Mouse (Mus musculus) kidney, embryonic 15.5 days (tissue): ENCODE results near the gene Scyl2. TPM values are rescaled to one million over a fixed set of nuclear protein-coding genes. Genes with fewer than 3 reads are reported as not detected.

Experiments
- ATAC-seq: fragments of 200-750 bp; cut with Nextera tagmentation; replicated peaks from 2 replicates; pipeline ENCODE4 v1.8.0; 2017; ENCODE audit warnings: moderate TSS enrichment; ENCODE audit not compliant: low FRiP score
- H3K27ac ChIP-seq: fragments of 300-500 bp; sonication (generic); 2 replicates; pipeline ENCODE4 v1.5.1; 2015; ENCODE audit warnings: mild to moderate bottlenecking, inconsistent platforms
- H3K27me3 ChIP-seq: fragments of 300-500 bp; sonication (generic); 2 replicates; pipeline ENCODE4 v1.6.1; 2015; ENCODE audit warnings: inconsistent platforms
- H3K36me3 ChIP-seq: fragments of 300-500 bp; sonication (generic); 2 replicates; pipeline ENCODE4 v1.6.1; 2015; ENCODE audit warnings: inconsistent platforms
- H3K4me1 ChIP-seq: fragments of 300-500 bp; sonication (generic); 2 replicates; pipeline ENCODE4 v1.6.1; 2015; ENCODE audit warnings: inconsistent platforms
- H3K4me2 ChIP-seq: fragments of 300-500 bp; sonication (generic); 2 replicates; pipeline ENCODE4 v1.6.1; 2015; ENCODE audit warnings: moderate library complexity, mild to moderate bottlenecking, inconsistent platforms
- H3K4me3 ChIP-seq: fragments of 300-500 bp; sonication (generic); replicated peaks from 2 replicates; pipeline ENCODE4 v1.5.1; 2015; ENCODE audit warnings: mild to moderate bottlenecking, inconsistent platforms
- H3K9ac ChIP-seq: fragments of 300-500 bp; sonication (generic); 2 replicates; pipeline ENCODE4 v1.6.1; 2015; ENCODE audit warnings: mild to moderate bottlenecking, inconsistent platforms
- H3K9me3 ChIP-seq: fragments of 300-500 bp; sonication (generic); replicated peaks from 2 replicates; pipeline ENCODE4 v1.6.1; 2016; ENCODE audit warnings: inconsistent platforms
- WGBS: fragments of 180-500 bp; shearing (Covaris S2); methylation state at CpG from one replicate; pipeline ENCODE4 v1.1.7; 2015; ENCODE audit warnings: mixed read lengths; 5-methylcytosine and 5-hydroxymethylcytosine counted together
- polyA plus RNA-seq: library from polyadenylated mRNA; unstranded; fragments of >200 nt; fragmentation: Nextera tagmentation; extraction: Ambion mirVana; gene quantifications from 2 replicates; pipeline ENCODE4 v1.2.1, GENCODE M21; 2015

Gene Scyl2
- polyA plus RNA-seq, 1 experiment from 2014 or later, result 7.9 TPM

- no peak for ATAC-seq
- Histone ChIP-seq H3K4me2 (no peak overlapping the region), H3K9me3 (no peaks in the 10 kb centered on the region), H3K27me3 (no peaks in the 10 kb centered on the region), H3K4me1 (no peaks in the 10 kb centered on the region), H3K36me3 (no peaks in the 10 kb centered on the region), H3K4me3 (no peak overlapping the region), H3K27ac (no peak overlapping the region), H3K9ac (no peak overlapping the region)
- 92% methylated on average over 4 of the region's 4 CpGs for WGBS
Observed at GRCm38 (mm10) chr10:89633121-89633520, 53.0 kb downstream of the Scyl2 start.

- Histone ChIP-seq H3K27me3 (no peaks in the 10 kb centered on the region), H3K4me2 (no peak overlapping the region), H3K4me1 (no peaks in the 10 kb centered on the region), H3K27ac (no peak overlapping the region), H3K4me3 (no peak overlapping the region), H3K36me3 (no peaks in the 10 kb centered on the region), H3K9ac (no peak overlapping the region), H3K9me3 (no peaks in the 10 kb centered on the region)
- no peak for ATAC-seq
- WGBS, result 69% methylated on average over 5 of the region's 5 CpGs
Observed at GRCm38 (mm10) chr10:89631831-89632230, 54.3 kb downstream of the Scyl2 start.

GRCm38 (mm10) chr10:89630564-89630963 is 55.5 kb downstream of the Scyl2 start:
- 0 out of 2 replicates have a peak, but pooled peaks have one; percentile 25 for ATAC-seq
- Histone ChIP-seq H3K4me1 (no peaks in the 10 kb centered on the region), H3K4me3 (no peak overlapping the region), H3K9me3 (no peaks in the 10 kb centered on the region), H3K27ac (no peak overlapping the region), H3K36me3 (no peaks in the 10 kb centered on the region), H3K27me3 (no peaks in the 10 kb centered on the region), H3K9ac (no peak overlapping the region), H3K4me2 (no peak overlapping the region)
- WGBS, result 91% methylated on average over 1 of the region's 1 CpGs

- Histone ChIP-seq H3K9ac (no peak overlapping the region), H3K27ac (no peak overlapping the region), H3K27me3 (no peaks in the 10 kb centered on the region), H3K9me3 (no peaks in the 10 kb centered on the region), H3K4me2 (no peak overlapping the region), H3K4me3 (no peak overlapping the region), H3K36me3 (no peaks in the 10 kb centered on the region), H3K4me1 (no peaks in the 10 kb centered on the region)
- 0 out of 2 replicates have a peak, but pooled peaks have one; percentile 56 for ATAC-seq
- WGBS, result 32% methylated on average over 3 of the region's 3 CpGs
Observed at GRCm38 (mm10) chr10:89630052-89630451, 56.0 kb downstream of the Scyl2 start.

- WGBS, result 96% methylated on average over 2 of the region's 2 CpGs
- Histone ChIP-seq H3K4me1 (no peaks in the 10 kb centered on the region), H3K4me3 (no peak overlapping the region), H3K9ac (no peak overlapping the region), H3K36me3 (no peaks in the 10 kb centered on the region), H3K27me3 (no peaks in the 10 kb centered on the region), H3K4me2 (no peak overlapping the region), H3K9me3 (no peaks in the 10 kb centered on the region), H3K27ac (no peak overlapping the region)
- no peak for ATAC-seq
Observed at GRCm38 (mm10) chr10:89626714-89627113, 59.4 kb downstream of the Scyl2 start.

GRCm38 (mm10) chr10:89624196-89624595 is 61.9 kb downstream of the Scyl2 start:
- 56% methylated on average over 2 of the region's 2 CpGs for WGBS
- no peaks in the 10 kb centered on the region for H3K36me3 ChIP-seq
- no peak overlapping the region for H3K9ac ChIP-seq
- ATAC-seq, result no peak
- no peak overlapping the region for H3K4me3 ChIP-seq
- no peak overlapping the region for H3K27ac ChIP-seq
- H3K4me1 ChIP-seq, result no peaks in the 10 kb centered on the region
- no peak overlapping the region for H3K4me2 ChIP-seq
- H3K27me3 ChIP-seq, result no peaks in the 10 kb centered on the region; the same call in 1 of the 2 replicates
- H3K9me3 ChIP-seq, result no peaks in the 10 kb centered on the region

- whole genome bisulfite sequencing, result 31% methylated on average over 7 of the region's 7 CpGs
- Histone ChIP-seq H3K4me3 (no peak within 1 kb of the TSS), H3K4me1 (no peaks in the 10 kb centered on the region), H3K9ac (no peak within 1 kb of the TSS), H3K27me3 (no peaks in the 10 kb centered on the region; the same call in 1 of the 2 replicates), H3K27ac (no peak within 1 kb of the TSS), H3K9me3 (no peaks in the 10 kb centered on the region), H3K36me3 (no peaks in the 10 kb centered on the region), H3K4me2 (no peak within 1 kb of the TSS)
- no peak for ATAC-seq
Observed at GRCm38 (mm10) chr10:89621129-89621528, 65.0 kb downstream of the Scyl2 start, which contains the start of gene Slc17a8. Slc17a8 (minus strand) TSS chr10:89621253.

GRCm38 (mm10) chr10:89599311-89599710 is 86.8 kb downstream of the Scyl2 start:
- Histone ChIP-seq H3K4me2 (no peak overlapping the region), H3K4me3 (no peak overlapping the region)
- ATAC-seq, result no peak

GRCm38 (mm10) chr10:89597275-89597674 is 88.8 kb downstream of the Scyl2 start:
- Histone ChIP-seq H3K4me2 (no peak overlapping the region), H3K4me3 (no peak overlapping the region), H3K36me3 (no peaks in the 10 kb centered on the region), H3K9ac (no peak overlapping the region), H3K27ac (no peak overlapping the region), H3K9me3 (no peaks in the 10 kb centered on the region), H3K27me3 (no peaks in the 10 kb centered on the region), H3K4me1 (no peaks in the 10 kb centered on the region)
- 71% methylated on average over 4 of the region's 4 CpGs for WGBS
- ATAC-seq, result no peak

More at GRCm38 (mm10) chr10:89599311-89599710, 86.8 kb downstream of the Scyl2 start:
- Histone ChIP-seq H3K36me3 (no peaks in the 10 kb centered on the region), H3K27me3 (no peaks in the 10 kb centered on the region), H3K27ac (no peak overlapping the region), H3K9me3 (no peaks in the 10 kb centered on the region), H3K4me1 (no peaks in the 10 kb centered on the region), H3K9ac (no peak overlapping the region)
- 77% methylated on average over 5 of the region's 5 CpGs for WGBS

- Histone ChIP-seq H3K27ac (no peak overlapping the region), H3K4me1 (no peaks in the 10 kb centered on the region), H3K4me3 (no peak overlapping the region), H3K4me2 (no peak overlapping the region), H3K9ac (no peak overlapping the region), H3K27me3 (no peaks in the 10 kb centered on the region), H3K36me3 (no peaks in the 10 kb centered on the region), H3K9me3 (no peaks in the 10 kb centered on the region)
- no peak for ATAC-seq
- 81% methylated on average over 5 of the region's 5 CpGs for WGBS
Observed at GRCm38 (mm10) chr10:89595935-89596334, 90.2 kb downstream of the Scyl2 start.

- 57% methylated on average over 1 of the region's 1 CpGs for WGBS
- ATAC-seq, result no peak
- H3K4me2 ChIP-seq, result no peak overlapping the region
- H3K9ac ChIP-seq, result no peak overlapping the region
- no peak overlapping the region for H3K27ac ChIP-seq
- no peaks in the 10 kb centered on the region for H3K27me3 ChIP-seq
- H3K4me1 ChIP-seq, result no peaks in the 10 kb centered on the region
- no peaks in the 10 kb centered on the region for H3K36me3 ChIP-seq
- H3K4me3 ChIP-seq, result no peak overlapping the region
- no peaks in the 10 kb centered on the region for H3K9me3 ChIP-seq
Observed at GRCm38 (mm10) chr10:89595514-89595913, 90.6 kb downstream of the Scyl2 start.

GRCm38 (mm10) chr10:89594309-89594708 is 91.8 kb downstream of the Scyl2 start:
- WGBS, result 87% methylated on average over 4 of the region's 4 CpGs
- no peaks in the 10 kb centered on the region for H3K27me3 ChIP-seq
- H3K4me1 ChIP-seq, result no peaks in the 10 kb centered on the region
- no peaks in the 10 kb centered on the region for H3K36me3 ChIP-seq
- H3K4me2 ChIP-seq, result no peak overlapping the region
- no peak for ATAC-seq
- no peak overlapping the region for H3K9ac ChIP-seq
- no peaks in the 10 kb centered on the region for H3K9me3 ChIP-seq
- H3K4me3 ChIP-seq, result no peak overlapping the region
- no peak overlapping the region for H3K27ac ChIP-seq

GRCm38 (mm10) chr10:89592797-89593196 is 93.3 kb downstream of the Scyl2 start:
- H3K4me3 ChIP-seq, result no peak overlapping the region
- no peak overlapping the region for H3K9ac ChIP-seq
- 66% methylated on average over 4 of the region's 4 CpGs for WGBS
- H3K27ac ChIP-seq, result no peak overlapping the region
- no peaks in the 10 kb centered on the region for H3K4me1 ChIP-seq
- H3K36me3 ChIP-seq, result no peaks in the 10 kb centered on the region
- H3K27me3 ChIP-seq, result no peaks in the 10 kb centered on the region
- no peaks in the 10 kb centered on the region for H3K9me3 ChIP-seq
- ATAC-seq, result no peak
- H3K4me2 ChIP-seq, result no peak overlapping the region
